Mouse (Mus musculus): ENCODE data around the gene Rcor3. TPM values are rescaled to one million over a fixed set of nuclear protein-coding genes. Genes with fewer than 3 reads are reported as not detected.

Gene Rcor3
- polyA plus RNA-seq, 1 experiment from 2014 or later: 24.8 TPM

- no peak for ATAC-seq (replicated peaks; ENCODE audit: low FRiP score)
- Histone ChIP-seq H3K4me2 (no peak overlapping the region), H3K9me3 (replicated peaks) (no peaks in the 10 kb centered on the region), H3K36me3 (peaks cover 15% of the 10 kb centered on the region; the same call in 1 of the 2 replicates), H3K9ac (no peak overlapping the region), H3K27ac (peak overlapping the region; percentile 82), H3K4me3 (replicated peaks) (no peak overlapping the region), H3K27me3 (no peaks in the 10 kb centered on the region), H3K4me1 (peaks cover 46% of the 10 kb centered on the region)
- 86% methylated on average over 1 of the region's 1 CpGs for WGBS
Measured at GRCm38 (mm10) chr1:192079121-192079520, 58.7 kb downstream of the Rcor3 start.

DNA sequence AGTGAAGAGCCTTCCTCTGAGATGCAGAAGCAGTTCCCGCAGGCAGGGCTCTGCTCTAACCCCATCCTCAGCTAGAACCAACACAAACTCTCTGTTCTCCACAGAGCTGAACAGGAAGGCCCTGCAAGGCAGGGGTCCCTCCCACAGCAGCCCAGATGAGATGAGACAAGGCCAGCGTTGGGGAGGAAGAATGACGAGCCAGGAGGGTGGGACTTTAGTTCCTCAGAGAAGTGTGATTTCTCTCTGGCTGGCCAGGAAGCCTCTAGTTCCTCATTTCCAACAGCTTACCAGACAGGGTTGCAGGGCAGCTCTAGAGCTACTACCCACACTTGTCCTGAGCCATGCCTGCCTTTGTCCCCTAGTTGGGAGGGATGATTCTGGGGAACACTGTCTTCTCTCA is 59.5 kb downstream of the Rcor3 start:
- WGBS: 31% methylated on average over 3 of the region's 3 CpGs

DNA sequence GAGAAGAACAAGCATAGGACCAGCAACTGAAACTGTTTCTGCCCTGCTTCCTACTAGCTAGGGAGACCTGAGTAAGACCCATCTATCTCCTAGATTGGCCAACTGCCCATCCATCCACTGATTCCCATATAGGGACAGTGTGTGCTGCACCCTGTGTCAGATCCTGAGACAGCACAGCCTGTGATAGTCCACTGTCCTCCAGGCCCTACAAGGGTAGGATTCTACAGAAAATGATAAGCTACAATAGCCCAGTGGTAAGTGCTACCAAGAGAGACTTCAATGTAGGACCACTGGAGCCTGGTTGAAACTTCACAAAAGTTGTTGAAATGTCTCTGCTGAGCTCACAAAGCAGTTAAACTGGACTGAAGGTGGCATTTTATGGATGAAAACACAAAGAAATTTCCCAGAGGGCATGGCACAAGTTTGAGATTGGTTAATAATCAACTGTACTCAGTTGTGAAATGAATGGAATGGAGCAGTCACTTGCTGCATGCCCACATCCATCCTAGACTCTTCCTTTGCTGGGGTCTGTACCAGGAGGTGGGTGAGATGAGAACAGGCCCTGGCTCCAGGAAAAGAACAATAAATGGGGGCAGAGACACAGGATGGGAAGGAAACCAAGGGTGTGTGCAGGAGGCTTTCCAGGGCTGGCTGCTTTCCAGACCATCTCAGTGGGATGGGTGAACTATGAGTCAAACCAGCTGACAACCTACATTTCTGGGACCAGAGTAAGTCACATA is 60.9 kb downstream of the Rcor3 start:
- 0 out of 2 replicates have a peak overlapping the region, but pooled peaks have one; percentile 7 for H3K4me2 ChIP-seq
- no peak overlapping the region for H3K4me3 ChIP-seq (replicated peaks)
- no peak overlapping the region for H3K9ac ChIP-seq
- peak; percentile 57; the same call in 1 of the 2 replicates for ATAC-seq (replicated peaks; ENCODE audit: low FRiP score)
- H3K4me1 ChIP-seq: peaks cover 48% of the 10 kb centered on the region
- H3K27me3 ChIP-seq: no peaks in the 10 kb centered on the region
- H3K9me3 ChIP-seq (replicated peaks): no peaks in the 10 kb centered on the region
- peak overlapping the region; percentile 82 for H3K27ac ChIP-seq
- H3K36me3 ChIP-seq: 0 out of 2 replicates have a peak, but pooled peaks cover 9% of the 10 kb centered on the region

More for the DNA sequence above, 59.5 kb downstream of the Rcor3 start:
- Histone ChIP-seq H3K36me3 (peaks cover 15% of the 10 kb centered on the region; the same call in 1 of the 2 replicates), H3K4me2 (no peak overlapping the region), H3K4me1 (peaks cover 46% of the 10 kb centered on the region), H3K4me3 (replicated peaks) (no peak overlapping the region), H3K27me3 (no peaks in the 10 kb centered on the region), H3K9me3 (replicated peaks) (no peaks in the 10 kb centered on the region), H3K27ac (peak overlapping the region; percentile 82), H3K9ac (no peak overlapping the region)
- no peak for ATAC-seq (replicated peaks; ENCODE audit: low FRiP score)

DNA sequence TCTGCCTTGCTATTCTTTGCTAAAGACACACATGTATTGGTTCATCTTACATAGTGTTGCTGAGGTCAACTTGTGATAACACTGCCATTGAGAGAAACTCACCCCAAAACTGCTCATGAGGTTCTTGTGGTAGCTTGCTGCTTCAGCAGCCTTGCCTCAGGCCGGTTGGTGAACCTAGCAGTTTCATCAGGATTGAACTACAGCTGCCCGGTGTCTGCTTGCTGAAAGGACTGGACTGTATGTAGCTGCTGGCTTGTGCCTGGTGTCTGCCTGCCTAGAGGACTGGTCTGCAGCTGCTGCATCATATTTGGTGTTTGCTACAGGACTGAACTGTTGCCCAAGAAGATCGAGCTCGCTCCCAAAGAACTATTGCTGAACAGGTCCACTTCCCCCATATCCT is 61.8 kb downstream of the Rcor3 start:
- Histone ChIP-seq H3K4me3 (replicated peaks) (no peak overlapping the region), H3K27me3 (no peaks in the 10 kb centered on the region), H3K4me1 (peaks cover 52% of the 10 kb centered on the region), H3K27ac (peak overlapping the region; percentile 82), H3K4me2 (no peak overlapping the region), H3K9ac (no peak overlapping the region), H3K36me3 (no peaks in the 10 kb centered on the region), H3K9me3 (replicated peaks) (no peaks in the 10 kb centered on the region)
- ATAC-seq (replicated peaks; ENCODE audit: low FRiP score): no peak
- WGBS: 80% methylated on average over 4 of the region's 4 CpGs

DNA sequence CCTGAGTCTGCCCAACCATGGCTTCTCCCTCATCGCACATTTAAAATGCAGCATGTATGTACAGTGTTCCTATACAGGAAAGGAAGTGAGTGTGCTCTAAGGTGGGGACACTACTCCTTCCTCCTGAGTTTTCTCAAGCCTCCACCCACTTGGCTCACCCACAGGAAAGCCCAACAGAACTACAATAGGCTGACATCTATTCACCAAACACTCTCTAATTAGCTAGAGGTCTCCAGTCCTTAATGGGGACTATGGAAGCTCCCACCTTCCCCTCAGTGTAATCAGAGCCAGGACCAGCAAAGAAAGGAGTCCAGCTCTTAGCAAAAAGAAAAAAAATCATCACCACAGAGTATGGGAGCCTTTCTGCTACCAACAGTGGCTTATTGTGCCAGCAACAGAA is 63.0 kb downstream of the Rcor3 start:
- 65% methylated on average over 1 of the region's 1 CpGs for WGBS
- Histone ChIP-seq H3K4me3 (replicated peaks) (no peak overlapping the region), H3K4me1 (peaks cover 65% of the 10 kb centered on the region), H3K36me3 (no peaks in the 10 kb centered on the region), H3K27me3 (no peaks in the 10 kb centered on the region), H3K9ac (no peak overlapping the region), H3K4me2 (no peak overlapping the region), H3K9me3 (replicated peaks) (no peaks in the 10 kb centered on the region), H3K27ac (peak overlapping the region; percentile 67)
- no peak for ATAC-seq (replicated peaks; ENCODE audit: low FRiP score)

- Histone ChIP-seq H3K27ac (no peak overlapping the region), H3K27me3 (no peaks in the 10 kb centered on the region), H3K9me3 (replicated peaks) (no peaks in the 10 kb centered on the region), H3K4me1 (peaks cover 53% of the 10 kb centered on the region), H3K4me3 (replicated peaks) (no peak overlapping the region), H3K4me2 (no peak overlapping the region), H3K36me3 (peaks cover 1% of the 10 kb centered on the region; the same call in 1 of the 2 replicates), H3K9ac (no peak overlapping the region)
- no peak for ATAC-seq (replicated peaks; ENCODE audit: low FRiP score)
- 79% methylated on average over 1 of the region's 1 CpGs for WGBS
Measured at GRCm38 (mm10) chr1:192072426-192072825, 65.4 kb downstream of the Rcor3 start.

DNA sequence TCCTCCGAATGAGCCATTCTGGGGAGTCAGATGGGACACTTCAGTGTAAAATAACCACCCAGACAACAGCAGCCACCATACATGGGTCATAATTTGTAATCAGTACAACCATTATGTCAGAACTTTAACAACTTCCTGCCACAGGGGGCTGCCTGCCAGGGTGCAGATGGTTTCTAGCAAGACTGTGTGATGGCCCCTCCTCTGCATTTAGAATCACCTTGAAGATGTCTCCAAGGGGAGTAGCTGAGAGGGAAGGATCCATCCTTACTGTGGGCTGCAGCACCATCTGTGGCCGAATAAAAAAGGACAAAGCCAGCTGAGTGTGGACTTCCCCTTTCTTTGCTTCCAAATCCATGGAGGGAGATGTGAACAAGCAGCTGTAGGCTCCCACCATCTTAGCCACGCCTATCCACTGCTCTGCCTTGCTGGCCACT is 67.2 kb downstream of the Rcor3 start:
- Histone ChIP-seq H3K4me3 (replicated peaks) (peak overlapping the region; percentile 30), H3K27ac (peak overlapping the region; percentile 90), H3K9ac (peak overlapping the region; percentile 23; the same call in 1 of the 2 replicates), H3K9me3 (replicated peaks) (no peaks in the 10 kb centered on the region), H3K36me3 (peaks cover 18% of the 10 kb centered on the region), H3K4me2 (peak overlapping the region; percentile 60), H3K4me1 (peaks cover 37% of the 10 kb centered on the region), H3K27me3 (no peaks in the 10 kb centered on the region)
- peak; percentile 65 for ATAC-seq (replicated peaks; ENCODE audit: low FRiP score)
- 20% methylated on average over 3 of the region's 3 CpGs for WGBS

DNA sequence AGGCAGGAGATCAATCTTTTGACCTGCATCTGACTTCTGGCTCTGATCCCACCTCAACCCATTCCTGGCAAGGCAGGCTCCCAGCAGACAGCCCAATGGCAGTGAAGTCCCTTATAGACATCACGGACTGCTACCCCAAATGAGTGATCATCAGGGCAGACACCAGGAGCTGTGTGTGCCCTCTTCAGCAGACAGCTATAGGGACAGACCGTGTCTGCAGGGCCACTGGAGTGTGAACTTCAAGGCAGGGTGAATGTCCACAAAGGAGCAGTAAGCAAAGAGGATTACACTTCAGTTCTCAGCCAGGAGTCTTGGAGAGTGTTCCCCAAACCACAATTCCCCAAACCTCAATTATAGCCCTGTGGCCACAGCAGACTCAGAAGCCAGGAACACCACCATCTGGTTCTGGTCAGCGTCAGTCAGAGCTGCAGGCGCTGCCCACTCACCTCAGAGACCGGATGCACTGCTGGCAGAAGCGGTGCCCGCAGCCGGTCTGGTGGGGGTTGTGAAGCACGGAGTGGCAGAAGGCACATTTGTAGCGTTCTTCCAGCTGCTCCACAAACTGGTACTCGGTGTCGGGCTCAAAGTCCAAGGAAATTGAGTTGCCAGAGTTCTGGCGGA is 67.8 kb downstream of the Rcor3 start:
- H3K27ac ChIP-seq: peak overlapping the region; percentile 90
- H3K9ac ChIP-seq: peak overlapping the region; percentile 23
- H3K36me3 ChIP-seq: peaks cover 23% of the 10 kb centered on the region
- H3K27me3 ChIP-seq: no peaks in the 10 kb centered on the region
- peak; percentile 65 for ATAC-seq (replicated peaks; ENCODE audit: low FRiP score)
- 6% methylated on average over 13 of the region's 13 CpGs for WGBS
- H3K4me3 ChIP-seq (replicated peaks): peak overlapping the region; percentile 30
- H3K4me2 ChIP-seq: peak overlapping the region; percentile 60
- peaks cover 37% of the 10 kb centered on the region for H3K4me1 ChIP-seq
- no peaks in the 10 kb centered on the region for H3K9me3 ChIP-seq (replicated peaks)

DNA sequence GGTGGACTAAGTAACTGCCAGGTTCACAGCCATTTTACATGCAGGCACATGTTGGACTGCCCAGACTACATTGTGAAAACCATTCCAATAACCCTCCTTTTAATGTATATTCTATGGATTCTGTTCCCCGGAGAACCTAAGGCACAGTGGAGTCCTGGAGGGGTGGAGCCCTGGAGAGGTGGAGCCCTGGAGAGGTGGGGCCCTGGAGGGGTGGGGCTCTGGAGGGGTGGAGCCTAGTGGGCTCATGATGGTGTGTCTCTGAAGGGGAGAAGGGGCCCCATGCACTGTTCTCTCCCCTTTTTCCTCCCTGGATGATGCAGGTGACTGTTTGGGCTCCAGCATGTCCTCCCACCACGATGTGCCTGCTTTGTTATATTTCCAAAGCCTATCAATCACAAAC is 69.7 kb downstream of the Rcor3 start:
- H3K27ac ChIP-seq: no peak overlapping the region
- H3K4me3 ChIP-seq (replicated peaks): no peak overlapping the region
- no peak overlapping the region for H3K4me2 ChIP-seq
- H3K9ac ChIP-seq: no peak overlapping the region
- H3K36me3 ChIP-seq: peaks cover 42% of the 10 kb centered on the region
- H3K27me3 ChIP-seq: no peaks in the 10 kb centered on the region
- 53% methylated on average over 2 of the region's 2 CpGs for WGBS
- ATAC-seq (replicated peaks; ENCODE audit: low FRiP score): no peak
- H3K9me3 ChIP-seq (replicated peaks): peaks cover 8% of the 10 kb centered on the region; the same call in 1 of the 2 replicates
- peaks cover 28% of the 10 kb centered on the region for H3K4me1 ChIP-seq

DNA sequence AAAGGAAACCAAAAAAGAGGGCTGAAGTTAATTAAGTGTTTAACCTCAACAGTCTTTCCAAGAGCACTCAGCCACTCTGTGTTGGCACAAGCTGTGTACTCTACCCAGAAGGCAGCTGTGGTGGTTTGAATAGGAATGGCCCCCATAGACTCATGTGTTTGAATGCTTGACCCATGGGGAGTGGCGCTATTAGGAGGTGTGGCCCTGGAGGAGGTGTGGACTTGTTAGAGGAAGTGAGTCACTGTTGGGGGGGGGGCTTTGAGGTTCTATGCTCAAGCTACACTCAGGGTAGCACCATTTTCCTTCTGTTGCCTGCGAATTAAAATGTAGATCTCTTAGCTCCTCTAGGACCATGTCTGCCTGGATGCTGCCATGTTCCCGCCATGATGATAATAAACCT is 70.9 kb downstream of the Rcor3 start:
- Histone ChIP-seq H3K36me3 (peaks cover 52% of the 10 kb centered on the region), H3K4me1 (peaks cover 28% of the 10 kb centered on the region), H3K4me3 (replicated peaks) (no peak overlapping the region), H3K27me3 (no peaks in the 10 kb centered on the region), H3K4me2 (no peak overlapping the region), H3K9ac (no peak overlapping the region), H3K9me3 (replicated peaks) (peaks cover 8% of the 10 kb centered on the region; the same call in 1 of the 2 replicates), H3K27ac (no peak overlapping the region)
- no peak for ATAC-seq (replicated peaks; ENCODE audit: low FRiP score)
- WGBS: 97% methylated on average over 3 of the region's 3 CpGs

DNA sequence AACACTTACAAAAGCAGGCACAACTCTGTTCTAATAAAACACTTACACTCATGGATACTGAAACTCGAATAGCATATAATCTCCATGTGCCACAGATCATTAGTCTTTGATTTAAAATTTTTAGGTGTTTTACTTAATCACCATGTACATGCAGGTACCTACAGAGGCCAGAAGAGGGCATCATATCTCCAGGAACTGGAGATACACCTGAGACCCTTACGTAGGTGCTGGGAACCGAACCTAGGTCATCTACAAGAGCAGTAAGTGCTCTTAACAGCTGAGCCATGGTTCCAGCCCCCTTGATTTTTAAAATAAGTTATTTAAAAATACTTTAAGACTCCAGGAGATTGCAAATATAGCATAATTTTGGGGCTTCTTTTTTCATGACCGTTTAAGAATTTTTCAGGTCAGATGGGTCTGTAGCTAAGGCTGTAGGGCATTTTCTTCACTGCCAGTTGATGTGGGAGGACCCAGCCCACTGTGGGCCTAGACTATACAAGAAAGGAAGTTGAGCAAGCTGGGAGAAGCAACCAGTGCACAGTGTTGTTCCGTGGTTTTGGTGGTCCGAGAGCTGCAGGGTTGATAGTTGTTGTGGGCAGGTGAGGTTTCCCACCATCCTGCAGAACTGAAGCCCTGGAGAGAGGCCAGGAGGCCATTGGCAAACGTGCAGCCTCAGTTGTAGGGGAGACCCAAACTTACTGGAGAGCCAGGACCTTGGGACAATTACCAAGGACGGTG is 74.5 kb downstream of the Rcor3 start:
- peaks cover 81% of the 10 kb centered on the region for H3K36me3 ChIP-seq
- no peak overlapping the region for H3K27ac ChIP-seq
- ATAC-seq (replicated peaks; ENCODE audit: low FRiP score): no peak
- no peak overlapping the region for H3K4me2 ChIP-seq
- no peak overlapping the region for H3K9ac ChIP-seq
- WGBS: 93% methylated on average over 8 of the region's 8 CpGs
- no peaks in the 10 kb centered on the region for H3K27me3 ChIP-seq
- no peak overlapping the region for H3K4me3 ChIP-seq (replicated peaks)
- H3K9me3 ChIP-seq (replicated peaks): peaks cover 8% of the 10 kb centered on the region; the same call in 1 of the 2 replicates
- peaks cover 9% of the 10 kb centered on the region for H3K4me1 ChIP-seq

DNA sequence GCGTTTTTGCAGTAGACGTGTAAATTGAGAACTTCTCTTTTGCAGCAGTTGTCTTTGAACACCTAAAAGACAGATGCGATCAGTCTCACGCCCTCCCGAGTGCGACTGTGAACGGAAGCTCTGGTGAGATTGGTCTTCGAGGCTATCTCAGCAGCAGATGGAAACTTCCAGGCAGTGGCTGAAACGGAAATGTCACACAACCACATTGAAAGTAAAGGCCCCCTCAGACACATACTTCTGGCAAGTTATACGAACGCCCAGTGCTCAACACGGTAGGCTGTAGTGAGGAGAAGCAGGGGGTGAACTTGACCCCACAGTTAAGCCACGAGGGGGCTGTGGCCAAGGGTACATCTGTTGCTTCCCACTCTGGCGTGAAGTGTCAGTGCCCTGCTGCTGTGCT is 75.2 kb downstream of the Rcor3 start:
- Histone ChIP-seq H3K27ac (peak overlapping the region; percentile 63), H3K9me3 (replicated peaks) (peaks cover 8% of the 10 kb centered on the region; the same call in 1 of the 2 replicates), H3K36me3 (peaks cover 88% of the 10 kb centered on the region), H3K9ac (no peak overlapping the region), H3K4me1 (peaks cover 8% of the 10 kb centered on the region), H3K4me2 (no peak overlapping the region), H3K4me3 (replicated peaks) (no peak overlapping the region), H3K27me3 (no peaks in the 10 kb centered on the region)
- no peak for ATAC-seq (replicated peaks; ENCODE audit: low FRiP score)
- WGBS: 70% methylated on average over 14 of the region's 14 CpGs
